ENCODE assay signal across 20 mouse cellular contexts in the genomic region with DNA sequence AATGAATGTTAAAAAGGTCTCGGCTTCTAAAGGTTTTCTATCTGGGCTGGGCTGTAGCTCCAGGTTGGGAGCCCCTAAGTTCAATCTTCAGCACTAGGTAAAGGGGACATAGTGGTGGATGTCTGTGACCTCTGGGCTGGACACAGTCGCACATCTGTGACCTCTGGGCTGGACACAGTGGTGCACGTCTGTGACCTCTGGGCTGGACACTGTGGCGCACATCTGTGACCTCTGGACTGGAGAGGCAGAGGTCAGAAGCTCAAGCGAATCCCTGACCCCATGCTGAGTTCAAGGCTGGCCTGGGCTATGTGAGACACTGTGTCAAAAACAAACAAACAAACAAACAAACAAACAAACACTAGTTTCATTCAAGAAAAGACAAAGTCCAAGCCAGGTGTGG. TPM values are rescaled to one million over a fixed set of nuclear protein-coding genes. Genes with fewer than 3 reads are reported as not detected.
"Had no signal": no experiment of that assay in that cellular context is flagged by ENCODE, and none has a peak within 500 bp of the region (broad histone marks: within the 10 kb centered on the region; RNA-seq: fewer than 3 reads in every experiment).

No protein-coding gene starts in this region.

- H3K4me2 ChIP-seq: lung, embryonic 15.5 days; midbrain, embryonic 11.5 days; midbrain, embryonic 13.5 days; midbrain, embryonic 15.5 days; neural tube, embryonic 12.5 days; stomach, embryonic 15.5 days had no signal

- ATAC-seq: lung, postnatal 0 days; midbrain, embryonic 13.5 days; midbrain, embryonic 15.5 days had no signal

- DNase-seq: lung, adult 2 months; lung, postnatal 14 days; lung, postnatal 36 days; right cerebral cortex, postnatal 14 days; thymus, adult 2 months; thymus, postnatal 36 days had no signal

- H3K36me3 ChIP-seq: lung, embryonic 15.5 days; midbrain, embryonic 13.5 days; midbrain, embryonic 15.5 days; neural tube, embryonic 12.5 days; stomach, embryonic 15.5 days had no signal

- H3K9me3 ChIP-seq: lung, embryonic 15.5 days; megakaryocyte, embryonic 14.5 days; midbrain, embryonic 13.5 days; midbrain, embryonic 15.5 days; neural tube, embryonic 12.5 days; stomach, embryonic 15.5 days had no signal

- H3K4me3 ChIP-seq: lung, embryonic 15.5 days; megakaryocyte, embryonic 14.5 days; midbrain, embryonic 13.5 days; midbrain, embryonic 15.5 days; neural tube, embryonic 12.5 days; stomach, embryonic 15.5 days had no signal

- H3K9ac ChIP-seq: lung, embryonic 15.5 days; midbrain, embryonic 13.5 days; midbrain, embryonic 15.5 days; neural tube, embryonic 12.5 days; stomach, embryonic 15.5 days had no signal

- H3K27me3 ChIP-seq: lung, embryonic 15.5 days; megakaryocyte, embryonic 14.5 days; midbrain, embryonic 13.5 days; midbrain, embryonic 15.5 days; neural tube, embryonic 12.5 days; stomach, embryonic 15.5 days had no signal

- H3K27ac ChIP-seq: lung, embryonic 15.5 days; macrophage; midbrain, embryonic 13.5 days; midbrain, embryonic 15.5 days; neural tube, embryonic 12.5 days; stomach, embryonic 15.5 days; stomach, postnatal 0 days had no signal

RNA-seq across cellular contexts. Expression of a gene that starts 60.0 kb away (rescaled TPM):
- polyA plus RNA-seq: lung, embryonic 15.5 days; macrophage; midbrain, embryonic 11.5 days; midbrain, embryonic 13.5 days; midbrain, embryonic 15.5 days; midbrain, postnatal 0 days; neural tube, embryonic 12.5 days; neural tube, embryonic 14.5 days; spleen, adult 2 months; testis, adult 2 months had no signal
